Mouse (Mus musculus): Measurements from ENCODE around the gene Fam124b.

DNA sequence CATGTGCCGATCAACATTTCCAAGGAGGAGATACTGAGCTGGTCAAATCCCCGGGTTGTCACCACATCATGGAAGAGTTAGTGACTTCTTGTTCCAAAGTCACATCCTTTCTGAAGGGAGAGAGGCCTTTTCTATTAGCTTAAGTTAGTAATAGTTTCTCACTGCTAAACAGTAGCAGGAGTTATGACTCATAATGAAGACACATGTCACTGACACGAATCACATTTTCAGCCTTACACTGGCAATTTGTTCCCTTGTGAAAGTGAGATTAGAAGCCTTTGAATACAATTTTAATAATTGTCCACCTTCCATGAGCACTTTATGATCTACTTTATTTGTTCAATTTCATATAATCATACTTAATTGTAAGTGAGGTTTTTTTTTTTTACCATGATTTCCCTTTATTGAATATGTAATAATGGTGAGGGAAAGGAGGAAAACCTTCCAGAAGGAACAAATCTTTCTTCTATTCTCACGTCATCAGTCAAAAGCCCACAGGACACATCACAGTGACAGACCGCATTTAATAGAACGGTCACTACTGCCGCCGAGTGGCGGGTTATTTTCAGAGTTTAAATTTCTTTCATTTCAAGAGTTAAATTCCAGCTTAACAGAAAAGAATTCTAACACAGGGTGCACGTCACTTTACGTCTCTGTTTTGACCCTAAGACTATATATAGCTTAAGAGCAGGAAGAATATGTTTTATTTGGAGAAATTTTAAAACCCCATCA, 40.5 kb downstream of the Fam124b start:
- TF ChIP-seq CTCF (IDR thresholded peaks at IDR 0.05; ENCODE audit: low read depth, low read length) = no peak
- TF ChIP-seq GATA1 (IDR thresholded peaks at IDR 0.05; ENCODE audit: borderline replicate concordance, low read length) = no peak
